Mouse (Mus musculus) liver, postnatal 0 days (tissue): ENCODE data around the gene Slc7a14. TPM values are rescaled to one million over a fixed set of nuclear protein-coding genes. Genes with fewer than 3 reads are reported as not detected.
A peak's percentile ranks its signal among the peaks of the same experiment; 100 is the strongest.

Source experiments
- ATAC-seq: fragments of 200-750 bp; cut with Nextera tagmentation; 2 replicates; pipeline ENCODE4 v1.8.0; 2017; ENCODE audit warnings: mild to moderate bottlenecking, moderate library complexity
- DNase-seq: peaks from one replicate; pipeline ENCODE4 v3.0.0-alpha.2; 2016
- H3K27ac ChIP-seq: fragments of 300-500 bp; sonication (generic); 2 replicates; pipeline ENCODE4 v1.5.1; 2014; ENCODE audit warnings: antibody characterized with exemption, moderate library complexity, mild to moderate bottlenecking, low read depth
- H3K27me3 ChIP-seq: fragments of 300-500 bp; sonication (generic); 2 replicates; pipeline ENCODE4 v1.6.1; 2014; ENCODE audit warnings: low read length, control low read depth, mixed read lengths; ENCODE audit not compliant: insufficient read depth
- H3K36me3 ChIP-seq: fragments of 300-500 bp; sonication (generic); replicated peaks from 2 replicates; pipeline ENCODE4 v1.6.1; 2014; ENCODE audit warnings: mild to moderate bottlenecking, control low read depth, low read length, moderate library complexity, mixed read lengths; ENCODE audit not compliant: insufficient read depth
- H3K4me1 ChIP-seq: fragments of 300-500 bp; sonication (generic); 2 replicates; pipeline ENCODE4 v1.6.1; 2014; ENCODE audit warnings: antibody characterized with exemption, mild to moderate bottlenecking, control low read depth; ENCODE audit not compliant: insufficient read depth
- H3K4me2 ChIP-seq: fragments of 300-500 bp; sonication (generic); 2 replicates; pipeline ENCODE4 v1.6.1; 2014; ENCODE audit warnings: low read depth, mild to moderate bottlenecking, low read length, moderate library complexity, mixed read lengths
- H3K4me3 ChIP-seq: fragments of 300-500 bp; sonication (generic); 2 replicates; pipeline ENCODE4 v1.5.1; 2014; ENCODE audit warnings: low read depth, low read length
- H3K9ac ChIP-seq: fragments of 300-500 bp; sonication (generic); replicated peaks from 2 replicates; pipeline ENCODE4 v1.6.1; 2014; ENCODE audit warnings: mild to moderate bottlenecking, moderate library complexity
- H3K9me3 ChIP-seq: fragments of 300-500 bp; sonication (generic); 2 replicates; pipeline ENCODE4 v1.6.1; 2016; ENCODE audit warnings: mild to moderate bottlenecking, control low read depth, low read length, mixed read lengths
- CTCF ChIP-seq: sonication (generic); IDR thresholded peaks from 2 replicates; pipeline ENCODE4 v1.5.1; 2016; ENCODE audit warnings: antibody characterized with exemption, low read depth
- EP300 ChIP-seq: IDR thresholded peaks from 2 replicates; pipeline ENCODE4 v1.6.1; 2016; ENCODE audit warnings: antibody characterized with exemption, low read depth, mild to moderate bottlenecking
- WGBS: fragments of 180-500 bp; shearing (Covaris S2); extraction: QIAGEN DNeasy Blood & Tissue Kit; methylation state at CpG from one replicate; pipeline ENCODE4 v1.1.7; 2014; ENCODE audit not compliant: insufficient replicate concordance; 5-methylcytosine and 5-hydroxymethylcytosine counted together
- polyA plus RNA-seq: library from polyadenylated mRNA; unstranded; fragments of >200 nt; fragmentation: Nextera tagmentation; extraction: Ambion mirVana; gene quantifications from 2 replicates; pipeline ENCODE4 v1.2.1, GENCODE M21; 2015

Gene Slc7a14
- polyA plus RNA-seq, 1 experiment from 2014 or later: 0.05 TPM

DNA sequence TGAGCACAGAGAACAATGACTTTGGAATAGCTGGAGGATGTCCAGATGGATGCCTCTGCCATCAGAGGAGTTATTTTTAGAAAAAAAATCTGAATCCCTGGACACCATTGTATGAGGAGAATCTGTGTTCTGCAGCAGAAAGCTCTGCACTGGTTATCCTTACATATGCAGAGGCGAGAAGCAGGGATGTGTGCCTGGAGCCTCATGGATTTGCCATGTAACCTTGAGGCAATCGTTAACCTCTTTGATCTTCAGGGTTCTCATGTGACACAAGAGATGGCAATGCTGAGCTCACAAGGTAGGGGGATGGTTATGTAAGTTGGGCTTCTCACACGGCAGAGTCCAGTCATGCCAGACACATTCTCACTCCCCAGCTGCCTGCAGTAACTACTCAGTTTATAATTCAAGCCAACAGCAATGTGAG lies 14.1 kb upstream of the Slc7a14 start:
- no peak overlapping the region for H3K4me2 ChIP-seq
- WGBS: 59% methylated on average over 3 of the region's 3 CpGs
- DNase-seq (no peak), ATAC-seq (no peak)
- H3K4me1 ChIP-seq: no peaks in the 10 kb centered on the region
- TF ChIP-seq EP300: no peak
- no peak for TF ChIP-seq CTCF
- H3K36me3 ChIP-seq: no peaks in the 10 kb centered on the region
- no peak overlapping the region for H3K4me3 ChIP-seq
- H3K27me3 ChIP-seq: no peaks in the 10 kb centered on the region
- H3K9me3 ChIP-seq: no peaks in the 10 kb centered on the region
- H3K27ac ChIP-seq: no peak overlapping the region
- H3K9ac ChIP-seq: no peak overlapping the region

GRCm38 (mm10) chr3:31309371-31309933 lies 726 bp downstream of the Slc7a14 start:
- Histone ChIP-seq H3K4me1 (no peaks in the 10 kb centered on the region), H3K4me2 (no peak overlapping the region), H3K9me3 (no peaks in the 10 kb centered on the region), H3K4me3 (no peak overlapping the region), H3K27ac (no peak overlapping the region), H3K9ac (no peak overlapping the region), H3K36me3 (no peaks in the 10 kb centered on the region), H3K27me3 (peaks cover 24% of the 10 kb centered on the region)
- no peak for DNase-seq
- ATAC-seq: no peak
- WGBS: 6% methylated on average over 35 of the region's 36 CpGs
- TF ChIP-seq EP300 (no peak), CTCF (no peak)

DNA sequence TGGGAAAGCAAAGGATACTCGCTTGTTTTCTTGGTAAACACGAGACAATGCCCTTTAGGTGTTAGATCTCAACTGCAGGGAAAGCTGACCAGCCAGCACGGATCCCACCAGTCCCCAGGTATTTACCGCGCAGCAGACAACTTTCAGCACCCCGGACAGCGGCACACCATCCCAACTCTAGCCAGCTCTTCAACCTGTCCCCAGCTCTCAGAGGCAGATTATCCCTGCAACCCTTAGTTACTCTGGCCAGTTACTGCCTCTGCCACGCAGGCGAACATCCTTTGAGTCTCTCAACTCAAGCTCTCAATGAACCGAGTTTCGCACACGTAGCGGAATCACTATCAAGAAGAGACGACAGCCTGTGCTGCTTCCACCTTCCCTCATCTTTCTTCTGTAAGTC lies 1.3 kb downstream of the Slc7a14 start:
- H3K4me3 ChIP-seq: no peak overlapping the region
- DNase-seq: peak; percentile 51
- TF ChIP-seq CTCF: no peak
- no peak for TF ChIP-seq EP300
- H3K4me2 ChIP-seq: no peak overlapping the region
- H3K36me3 ChIP-seq: no peaks in the 10 kb centered on the region
- no peak overlapping the region for H3K27ac ChIP-seq
- 3% methylated on average over 14 of the region's 14 CpGs for WGBS
- peaks cover 24% of the 10 kb centered on the region for H3K27me3 ChIP-seq
- no peak overlapping the region for H3K9ac ChIP-seq
- ATAC-seq: no peak
- no peaks in the 10 kb centered on the region for H3K4me1 ChIP-seq
- H3K9me3 ChIP-seq: no peaks in the 10 kb centered on the region

DNA sequence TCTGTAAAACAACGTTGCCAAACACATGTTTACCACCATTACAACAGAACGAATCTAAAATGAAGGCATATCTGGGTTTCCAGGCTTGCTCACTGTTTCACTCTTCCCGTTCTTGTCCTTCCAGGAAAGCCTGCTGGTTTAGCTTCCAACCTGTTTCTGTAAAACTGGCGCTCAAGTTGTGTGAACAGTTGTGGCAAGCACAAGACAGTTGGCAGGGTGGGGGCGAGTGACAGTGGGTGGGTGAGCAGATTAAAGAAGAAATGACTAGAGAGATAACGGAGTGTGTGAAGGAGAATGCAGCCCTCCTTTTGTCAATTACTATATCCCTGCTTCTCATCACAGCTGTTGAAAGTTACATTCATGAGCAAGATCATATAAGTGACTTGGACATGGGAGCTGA lies 2.2 kb downstream of the Slc7a14 start:
- ATAC-seq: no peak
- no peak overlapping the region for H3K27ac ChIP-seq
- H3K4me3 ChIP-seq: no peak overlapping the region
- 74% methylated on average over 6 of the region's 6 CpGs for WGBS
- no peak for DNase-seq
- no peaks in the 10 kb centered on the region for H3K9me3 ChIP-seq
- no peak for TF ChIP-seq EP300
- TF ChIP-seq CTCF: no peak
- H3K9ac ChIP-seq: no peak overlapping the region
- H3K27me3 ChIP-seq: peaks cover 24% of the 10 kb centered on the region
- no peak overlapping the region for H3K4me2 ChIP-seq
- H3K4me1 ChIP-seq: no peaks in the 10 kb centered on the region
- H3K36me3 ChIP-seq: no peaks in the 10 kb centered on the region

DNA sequence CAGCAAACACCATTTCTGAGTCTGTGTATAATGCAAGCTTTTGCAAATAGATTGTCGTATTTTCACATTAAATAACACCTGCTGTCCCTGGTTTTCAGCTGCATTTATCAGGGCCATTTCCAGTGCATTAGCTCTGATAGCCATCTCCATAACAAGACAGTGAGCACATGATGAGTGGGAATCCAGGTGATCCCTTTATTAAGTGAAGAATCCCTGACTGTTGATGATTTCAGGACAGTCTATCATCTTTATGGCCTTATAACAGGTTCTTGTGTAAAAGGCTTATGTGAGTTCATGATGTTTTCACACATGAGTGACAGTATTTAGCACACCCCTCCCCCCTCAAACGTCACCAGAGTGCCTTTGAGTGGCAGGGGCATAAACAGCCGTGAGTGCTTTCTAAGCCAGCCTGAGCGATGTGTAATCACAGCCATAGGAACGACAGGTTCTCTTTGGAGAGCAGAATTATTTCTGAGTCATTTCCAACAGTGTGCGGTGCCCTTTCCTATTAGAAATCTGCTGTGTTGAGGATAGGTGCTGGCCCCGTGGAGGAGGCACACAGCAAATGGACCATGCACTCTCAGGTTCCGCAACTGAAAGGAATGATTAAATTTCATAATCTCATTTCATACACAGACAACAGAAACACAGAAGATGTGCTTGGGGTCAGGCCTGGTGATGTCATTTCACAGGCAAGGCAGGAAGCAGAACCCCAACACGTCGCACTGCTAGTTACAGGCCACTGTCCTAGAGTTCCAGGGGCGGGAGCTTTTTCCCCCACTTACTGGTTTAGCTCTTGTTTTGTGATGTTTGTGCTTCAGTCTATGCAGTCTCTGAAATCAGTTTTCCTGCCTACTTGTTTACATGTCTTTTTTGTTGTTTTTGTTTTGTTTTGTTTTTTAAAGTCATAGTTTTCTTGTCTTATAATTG lies 18.2 kb downstream of the Slc7a14 start:
- 58% methylated on average over 11 of the region's 11 CpGs for WGBS
- Histone ChIP-seq H3K27me3 (no peaks in the 10 kb centered on the region), H3K9ac (no peak overlapping the region)

GRCm38 (mm10) chr3:31287421-31287948 lies 22.7 kb downstream of the Slc7a14 start:
- H3K4me1 ChIP-seq: no peaks in the 10 kb centered on the region
- no peak overlapping the region for H3K4me3 ChIP-seq
- no peak for DNase-seq
- H3K9ac ChIP-seq: no peak overlapping the region
- WGBS: 63% methylated on average over 3 of the region's 3 CpGs
- H3K36me3 ChIP-seq: no peaks in the 10 kb centered on the region
- no peaks in the 10 kb centered on the region for H3K27me3 ChIP-seq
- ATAC-seq: no peak
- TF ChIP-seq CTCF (no peak), EP300 (no peak)
- no peak overlapping the region for H3K4me2 ChIP-seq
- H3K9me3 ChIP-seq: no peaks in the 10 kb centered on the region
- H3K27ac ChIP-seq: no peak overlapping the region

More for the DNA sequence above, 18.2 kb downstream of the Slc7a14 start:
- Histone ChIP-seq H3K27ac (no peak overlapping the region), H3K9me3 (no peaks in the 10 kb centered on the region), H3K36me3 (no peaks in the 10 kb centered on the region), H3K4me1 (no peaks in the 10 kb centered on the region), H3K4me3 (no peak overlapping the region), H3K4me2 (no peak overlapping the region)
- no peak for ATAC-seq
- DNase-seq: no peak
- TF ChIP-seq EP300 (no peak), CTCF (no peak)
